Mouse (Mus musculus): ENCODE results near the gene Gpsm3.

DNA sequence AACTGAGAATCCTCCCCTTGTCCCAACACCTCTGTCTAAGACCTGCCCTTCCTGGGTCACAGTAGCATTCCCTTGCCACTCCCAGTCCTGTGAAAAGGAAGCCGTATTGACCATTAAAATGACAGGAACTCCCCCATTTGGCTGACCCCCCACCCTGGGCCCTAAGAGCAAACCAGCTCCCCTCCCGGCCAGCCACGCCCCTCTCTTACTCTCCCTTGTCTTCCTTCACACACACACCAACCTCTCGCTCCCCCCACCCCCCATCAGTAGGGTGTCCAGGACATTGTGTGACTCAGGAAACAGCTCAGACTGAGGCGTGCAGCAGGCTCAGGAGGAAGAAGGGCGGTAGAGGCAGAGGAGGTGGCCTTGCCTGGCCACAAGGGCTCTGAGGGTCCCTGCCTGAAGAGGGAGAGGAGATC is 25.6 kb upstream of the Gpsm3 start, which contains the start of gene Notch4:
- TF ChIP-seq CTCF (IDR thresholded peaks at IDR 0.05; ENCODE audit: control insufficient read depth, insufficient read depth, insufficient replicate concordance, low read depth, low read length) (no peak), POLR2A (IDR thresholded peaks at IDR 0.05; ENCODE audit: control insufficient read depth, low read depth, low read length) (no peak)
